Mouse (Mus musculus) E14TG2a.4 (cell line): Measurements from ENCODE around the gene Trpc6.

Source experiments
- H3K27me3 ChIP-seq: 2 replicates; pipeline ENCODE4 v1.6.1; 2014; ENCODE audit warnings: low read length, control low read depth; ENCODE audit not compliant: insufficient read depth
- H3K36me3 ChIP-seq: 2 replicates; pipeline ENCODE4 v1.6.1; 2014; ENCODE audit warnings: low read length, control low read depth; ENCODE audit not compliant: insufficient read depth
- H3K4me1 ChIP-seq: replicated peaks from 2 replicates; pipeline ENCODE4 v1.6.1; 2014; ENCODE audit warnings: low read depth, low read length, control low read depth
- H3K4me3 ChIP-seq: replicated peaks from 2 replicates; pipeline ENCODE4 v1.5.1; 2014; ENCODE audit warnings: mild to moderate bottlenecking, low read length
- H3K9me3 ChIP-seq: 2 replicates; pipeline ENCODE4 v1.6.1; 2014; ENCODE audit warnings: low read length, control low read depth
- CTCF ChIP-seq: conservative IDR thresholded peaks from 2 replicates; pipeline ENCODE4 v1.5.1; 2014; ENCODE audit warnings: low read length
- NANOG ChIP-seq: IDR thresholded peaks from 2 replicates; pipeline ENCODE4 v1.6.1; 2014; ENCODE audit warnings: borderline replicate concordance, low read length, mixed read lengths
- POU5F1 ChIP-seq: IDR thresholded peaks from 2 replicates; pipeline ENCODE4 v1.6.1; 2014; ENCODE audit warnings: low read length, borderline replicate concordance

Trpc6 gene

GRCm38 (mm10) chr9:8544041-8544794, at the start of gene Trpc6:
TSS of gene Trpc6 (plus strand) at chr9:8544142.
- H3K4me3 ChIP-seq: peak within 1 kb of the TSS; percentile 84
- peaks cover 10% of the 10 kb centered on the region for H3K9me3 ChIP-seq
- no peak for TF ChIP-seq NANOG
- H3K4me1 ChIP-seq: peaks cover 9% of the 10 kb centered on the region
- H3K27me3 ChIP-seq: peaks cover 29% of the 10 kb centered on the region
- H3K36me3 ChIP-seq: no peaks in the 10 kb centered on the region

GRCm38 (mm10) chr9:8520911-8521310, 23.0 kb upstream of the Trpc6 start:
- H3K4me1 ChIP-seq: no peaks in the 10 kb centered on the region
- no peaks in the 10 kb centered on the region for H3K9me3 ChIP-seq
- no peak overlapping the region for H3K4me3 ChIP-seq
- no peaks in the 10 kb centered on the region for H3K36me3 ChIP-seq
- TF ChIP-seq CTCF: no peak
- no peak for TF ChIP-seq POU5F1
- no peak for TF ChIP-seq NANOG
- no peaks in the 10 kb centered on the region for H3K27me3 ChIP-seq

- Histone ChIP-seq H3K4me1 (no peaks in the 10 kb centered on the region), H3K27me3 (no peaks in the 10 kb centered on the region), H3K9me3 (peaks cover 6% of the 10 kb centered on the region; the same call in 1 of the 2 replicates), H3K36me3 (no peaks in the 10 kb centered on the region), H3K4me3 (no peak overlapping the region)
- TF ChIP-seq CTCF: no peak
- peak; percentile 47; the same call in 1 of the 2 replicates for TF ChIP-seq NANOG
Observed at GRCm38 (mm10) chr9:8533670-8534069, 10.3 kb upstream of the Trpc6 start.

- TF ChIP-seq CTCF (no peak), NANOG (no peak), POU5F1 (no peak)
- no peaks in the 10 kb centered on the region for H3K36me3 ChIP-seq
- H3K4me1 ChIP-seq: peaks cover 9% of the 10 kb centered on the region
- peaks cover 29% of the 10 kb centered on the region for H3K27me3 ChIP-seq
- H3K4me3 ChIP-seq: 0 out of 2 replicates have a peak overlapping the region, but pooled peaks have one; percentile 84
- peaks cover 10% of the 10 kb centered on the region for H3K9me3 ChIP-seq
Observed at GRCm38 (mm10) chr9:8545236-8545635, 1.3 kb downstream of the Trpc6 start.

- no peaks in the 10 kb centered on the region for H3K36me3 ChIP-seq
- no peak overlapping the region for H3K4me3 ChIP-seq
- H3K9me3 ChIP-seq: no peaks in the 10 kb centered on the region
- H3K4me1 ChIP-seq: no peaks in the 10 kb centered on the region
- H3K27me3 ChIP-seq: no peaks in the 10 kb centered on the region
- no peak for TF ChIP-seq POU5F1
- no peak for TF ChIP-seq CTCF
- TF ChIP-seq NANOG: no peak
Observed at GRCm38 (mm10) chr9:8558574-8558973, 14.6 kb downstream of the Trpc6 start.

GRCm38 (mm10) chr9:8592618-8593017, 48.7 kb downstream of the Trpc6 start:
- Histone ChIP-seq H3K36me3 (no peaks in the 10 kb centered on the region), H3K4me1 (no peaks in the 10 kb centered on the region), H3K4me3 (no peak overlapping the region), H3K9me3 (peaks cover 10% of the 10 kb centered on the region), H3K27me3 (no peaks in the 10 kb centered on the region)
- TF ChIP-seq NANOG (no peak), POU5F1 (no peak), CTCF (peak; percentile 59)

GRCm38 (mm10) chr9:8597089-8597488, 53.1 kb downstream of the Trpc6 start:
- Histone ChIP-seq H3K4me3 (no peak overlapping the region), H3K27me3 (no peaks in the 10 kb centered on the region), H3K4me1 (no peaks in the 10 kb centered on the region), H3K36me3 (no peaks in the 10 kb centered on the region), H3K9me3 (no peaks in the 10 kb centered on the region)
- no peak for TF ChIP-seq NANOG
- no peak for TF ChIP-seq CTCF
- TF ChIP-seq POU5F1: no peak

GRCm38 (mm10) chr9:8606816-8607491, 63.0 kb downstream of the Trpc6 start:
- no peak for TF ChIP-seq NANOG
- TF ChIP-seq POU5F1: no peak
- no peak overlapping the region for H3K4me3 ChIP-seq
- H3K27me3 ChIP-seq: no peaks in the 10 kb centered on the region
- no peaks in the 10 kb centered on the region for H3K36me3 ChIP-seq
- H3K4me1 ChIP-seq: no peaks in the 10 kb centered on the region
- no peaks in the 10 kb centered on the region for H3K9me3 ChIP-seq

GRCm38 (mm10) chr9:8634344-8634743, 90.4 kb downstream of the Trpc6 start:
- TF ChIP-seq POU5F1 (no peak), NANOG (peak; percentile 39; the same call in 1 of the 2 replicates), CTCF (no peak)
- peaks cover 18% of the 10 kb centered on the region for H3K4me1 ChIP-seq
- H3K9me3 ChIP-seq: no peaks in the 10 kb centered on the region
- H3K27me3 ChIP-seq: no peaks in the 10 kb centered on the region
- no peak overlapping the region for H3K4me3 ChIP-seq
- no peaks in the 10 kb centered on the region for H3K36me3 ChIP-seq
